Mouse (Mus musculus) 3T3-L1 (cell line): ENCODE measurements at regions not wholly inside any gene's neighbourhood (a gene's known extent, or its start where the extent isn't known, plus 50 kb on each side); places are given as distances from the start of the nearest gene placed in this dataset.

Experiments used
- DNase-seq: peaks from one replicate; pipeline ENCODE4 v3.0.0-alpha.2; 2015; ENCODE audit warnings: low read depth, low spot score

- DNase-seq: no peak
Observed at GRCm38 (mm10) chr14:25120506-25120905, 338.5 kb upstream of the Zmiz1 start.

- DNase-seq: no peak
Observed at GRCm38 (mm10) chr14:25122971-25123535, 335.9 kb upstream of the Zmiz1 start.

- DNase-seq: no peak
Observed at GRCm38 (mm10) chr14:25123541-25124337, 335.2 kb upstream of the Zmiz1 start.

- DNase-seq: no peak
Observed at GRCm38 (mm10) chr14:25126544-25126943, 332.4 kb upstream of the Zmiz1 start.

- no peak for DNase-seq
Observed at GRCm38 (mm10) chr14:25127544-25128159, 331.3 kb upstream of the Zmiz1 start.

- no peak for DNase-seq
Observed at GRCm38 (mm10) chr14:25128160-25128547, 330.8 kb upstream of the Zmiz1 start.

- DNase-seq: no peak
Observed at GRCm38 (mm10) chr14:25135371-25135770, 323.6 kb upstream of the Zmiz1 start.

GRCm38 (mm10) chr14:25137312-25137711 lies 321.7 kb upstream of the Zmiz1 start:
- DNase-seq: no peak

- peak; percentile 51 for DNase-seq
Observed at GRCm38 (mm10) chr14:25138485-25138884, 320.5 kb upstream of the Zmiz1 start.

GRCm38 (mm10) chr14:25141933-25142332 lies 317.1 kb upstream of the Zmiz1 start:
- DNase-seq: peak; percentile 5

- no peak for DNase-seq
Observed at GRCm38 (mm10) chr14:25143051-25143450, 315.9 kb upstream of the Zmiz1 start.

- DNase-seq: no peak
Observed at GRCm38 (mm10) chr14:25147731-25148130, 311.3 kb upstream of the Zmiz1 start.

- DNase-seq: peak; percentile 9
Observed at GRCm38 (mm10) chr14:25150968-25151367, 308.0 kb upstream of the Zmiz1 start.

GRCm38 (mm10) chr14:25151485-25151884 lies 307.5 kb upstream of the Zmiz1 start:
- no peak for DNase-seq

GRCm38 (mm10) chr14:25153573-25153972 lies 305.4 kb upstream of the Zmiz1 start:
- DNase-seq: no peak

- DNase-seq: no peak
Observed at GRCm38 (mm10) chr14:25154180-25154579, 304.8 kb upstream of the Zmiz1 start.

- no peak for DNase-seq
Observed at GRCm38 (mm10) chr14:25155008-25155783, 303.8 kb upstream of the Zmiz1 start.

GRCm38 (mm10) chr14:25156171-25156570 lies 302.8 kb upstream of the Zmiz1 start:
- DNase-seq: no peak

GRCm38 (mm10) chr14:25161684-25162321 lies 297.2 kb upstream of the Zmiz1 start:
- no peak for DNase-seq

- DNase-seq: no peak
Observed at GRCm38 (mm10) chr14:25166217-25166616, 292.8 kb upstream of the Zmiz1 start.

GRCm38 (mm10) chr14:25167604-25168003 lies 291.4 kb upstream of the Zmiz1 start:
- DNase-seq: no peak

GRCm38 (mm10) chr14:25168310-25168709 lies 290.7 kb upstream of the Zmiz1 start:
- no peak for DNase-seq
